Mouse (Mus musculus) forebrain, postnatal 0 days (tissue): ENCODE data around the gene Evi2b. TPM values are rescaled to one million over a fixed set of nuclear protein-coding genes. Genes with fewer than 3 reads are reported as not detected.

Experiments
- ATAC-seq: fragments of 200-750 bp; cut with Nextera tagmentation; 2 replicates; pipeline ENCODE4 v1.8.0; 2017; ENCODE audit warnings: mild to moderate bottlenecking, moderate library complexity
- DNase-seq: peaks from one replicate; pipeline ENCODE4 v3.0.0-alpha.2; 2015
- H3K27ac ChIP-seq: fragments of 300-500 bp; sonication (generic); 2 replicates; pipeline ENCODE4 v1.5.1; 2014; ENCODE audit warnings: low read depth, mild to moderate bottlenecking, antibody characterized with exemption, low read length, moderate library complexity, mixed read lengths
- H3K27me3 ChIP-seq: fragments of 300-500 bp; sonication (generic); 2 replicates; pipeline ENCODE4 v1.6.1; 2014; ENCODE audit warnings: mild to moderate bottlenecking, low read length, mixed read lengths; ENCODE audit not compliant: insufficient read depth
- H3K36me3 ChIP-seq: fragments of 300-500 bp; sonication (generic); 2 replicates; pipeline ENCODE4 v1.6.1; 2014; ENCODE audit warnings: mild to moderate bottlenecking, moderate library complexity; ENCODE audit not compliant: insufficient read depth
- H3K4me1 ChIP-seq: fragments of 300-500 bp; sonication (generic); 2 replicates; pipeline ENCODE4 v1.6.1; 2014; ENCODE audit warnings: antibody characterized with exemption; ENCODE audit not compliant: insufficient read depth
- H3K4me2 ChIP-seq: fragments of 300-500 bp; sonication (generic); 2 replicates; pipeline ENCODE4 v1.6.1; 2014; ENCODE audit warnings: low read depth, mild to moderate bottlenecking, moderate library complexity
- H3K4me3 ChIP-seq: fragments of 300-500 bp; sonication (generic); 2 replicates; pipeline ENCODE4 v1.5.1; 2014; ENCODE audit warnings: low read depth, low read length, mixed read lengths
- H3K9ac ChIP-seq: fragments of 300-500 bp; sonication (generic); 2 replicates; pipeline ENCODE4 v1.6.1; 2014; ENCODE audit warnings: mild to moderate bottlenecking
- H3K9me3 ChIP-seq: fragments of 300-500 bp; sonication (generic); 2 replicates; pipeline ENCODE4 v1.6.1; 2016; ENCODE audit warnings: low read length
- CTCF ChIP-seq: sonication (generic); IDR thresholded peaks from 2 replicates; pipeline ENCODE4 v1.5.1; 2016; ENCODE audit warnings: antibody characterized with exemption, control low read depth, low read depth
- WGBS: fragments of 180-500 bp; shearing (Covaris S2); extraction: QIAGEN DNeasy Blood & Tissue Kit; methylation state at CpG from one replicate; pipeline ENCODE4 v1.1.7; 2014; 5-methylcytosine and 5-hydroxymethylcytosine counted together
- polyA plus RNA-seq: library from polyadenylated mRNA; unstranded; fragments of >200 nt; fragmentation: Nextera tagmentation; extraction: Ambion mirVana; gene quantifications from 2 replicates; pipeline ENCODE4 v1.2.1, GENCODE M21; 2015
- total RNA-seq: library from RNA; depleted of rRNA; stranded (reverse); fragments of >200 nt; gene quantifications from 2 replicates; pipeline ENCODE4 v1.2.3, GENCODE M21; 2014

Evi2b gene
- total and polyA plus RNA-seq, 2 experiments from 2014 or later, result 0.24 to 0.38 TPM

GRCm38 (mm10) chr11:79504506-79504905, 19.1 kb downstream of the Evi2b start:
- Histone ChIP-seq H3K36me3 (no peaks in the 10 kb centered on the region), H3K9me3 (no peaks in the 10 kb centered on the region), H3K9ac (no peak overlapping the region), H3K4me3 (no peak overlapping the region), H3K27ac (0 out of 2 replicates have a peak overlapping the region, but pooled peaks have one; percentile 29), H3K27me3 (no peaks in the 10 kb centered on the region), H3K4me2 (no peak overlapping the region), H3K4me1 (peaks cover 3% of the 10 kb centered on the region; the same call in 1 of the 2 replicates)
- TF ChIP-seq CTCF, result no peak
- 43% methylated on average over 7 of the region's 7 CpGs for WGBS
- no peak for ATAC-seq
- no peak for DNase-seq

- peak; percentile 89 for ATAC-seq
- H3K4me3 ChIP-seq, result peak within 1 kb of the TSS; percentile 30
- H3K27me3 ChIP-seq, result no peaks in the 10 kb centered on the region
- peak within 1 kb of the TSS; percentile 39 for H3K4me2 ChIP-seq
- WGBS, result 13% methylated on average over 8 of the region's 8 CpGs
- DNase-seq, result peak; percentile 69
- H3K36me3 ChIP-seq, result no peaks in the 10 kb centered on the region
- H3K27ac ChIP-seq, result peak within 1 kb of the TSS; percentile 54
- H3K9me3 ChIP-seq, result no peaks in the 10 kb centered on the region
- TF ChIP-seq CTCF, result no peak
- H3K9ac ChIP-seq, result peak within 1 kb of the TSS; percentile 37; the same call in 1 of the 2 replicates
- H3K4me1 ChIP-seq, result peaks cover 3% of the 10 kb centered on the region; the same call in 1 of the 2 replicates
These were observed 19.7 kb downstream of the Evi2b start, which contains the start of gene Omg for GRCm38 (mm10) chr11:79503845-79504244. Omg (minus strand) TSS chr11:79504084.

DNA sequence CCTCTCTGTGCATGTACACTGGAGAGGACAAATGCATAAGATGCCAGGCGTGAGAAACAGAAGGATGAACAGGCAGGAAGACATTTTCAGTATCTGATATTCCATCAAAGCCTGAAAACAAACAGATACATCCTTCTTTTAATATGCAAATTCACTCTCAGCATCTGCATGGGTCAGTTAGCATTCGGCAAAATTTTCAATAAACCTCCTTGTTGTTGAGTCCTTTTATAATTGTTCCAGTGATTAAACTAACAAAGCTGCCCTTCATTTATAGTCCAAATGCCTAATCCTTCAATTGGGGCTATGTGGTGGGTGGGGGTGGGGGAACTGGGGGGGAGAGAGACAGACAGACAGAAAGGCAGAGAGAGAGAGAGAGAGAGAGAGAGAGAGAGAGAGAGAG, 20.6 kb downstream of the Evi2b start:
- TF ChIP-seq CTCF, result no peak
- peak overlapping the region; percentile 3 for H3K4me3 ChIP-seq
- no peaks in the 10 kb centered on the region for H3K27me3 ChIP-seq
- no peaks in the 10 kb centered on the region for H3K36me3 ChIP-seq
- H3K4me2 ChIP-seq, result peak overlapping the region; percentile 26
- no peak overlapping the region; the same call in 1 of the 2 replicates for H3K27ac ChIP-seq
- WGBS, result 13% methylated on average over 2 of the region's 2 CpGs
- no peak for DNase-seq
- peak overlapping the region; percentile 34; the same call in 1 of the 2 replicates for H3K9ac ChIP-seq
- H3K4me1 ChIP-seq, result peaks cover 3% of the 10 kb centered on the region; the same call in 1 of the 2 replicates
- no peaks in the 10 kb centered on the region for H3K9me3 ChIP-seq
- no peak for ATAC-seq

GRCm38 (mm10) chr11:79494976-79495800, 28.4 kb downstream of the Evi2b start:
- H3K27ac ChIP-seq, result peak overlapping the region; percentile 50; the same call in 1 of the 2 replicates
- WGBS, result 37% methylated on average over 10 of the region's 10 CpGs
- H3K4me3 ChIP-seq, result no peak overlapping the region
- H3K4me2 ChIP-seq, result no peak overlapping the region
- H3K36me3 ChIP-seq, result no peaks in the 10 kb centered on the region
- DNase-seq (peak; percentile 32), ATAC-seq (peak; percentile 50; the same call in 1 of the 2 replicates)
- no peak overlapping the region for H3K9ac ChIP-seq
- no peaks in the 10 kb centered on the region for H3K4me1 ChIP-seq
- H3K9me3 ChIP-seq, result no peaks in the 10 kb centered on the region
- no peaks in the 10 kb centered on the region for H3K27me3 ChIP-seq
- TF ChIP-seq CTCF, result no peak

DNA sequence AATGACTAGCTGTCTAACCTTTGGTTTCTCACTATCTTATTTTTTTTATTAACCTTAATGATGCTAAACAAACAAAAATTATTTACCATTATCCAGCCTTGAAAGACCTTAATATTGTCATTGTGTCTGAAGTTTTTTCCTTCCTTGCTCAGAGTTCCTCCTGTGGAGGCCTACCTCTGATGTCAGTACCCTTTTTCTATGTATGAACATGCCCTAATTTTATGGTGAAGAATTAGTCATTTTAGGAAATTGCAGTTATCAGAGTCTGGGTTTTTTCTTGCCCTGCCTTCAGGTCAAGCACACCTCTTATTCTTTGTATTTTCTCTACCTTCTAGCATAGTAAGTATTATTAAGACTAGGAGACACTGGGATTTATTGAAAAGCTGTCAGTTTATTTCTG, 38.8 kb downstream of the Evi2b start:
- Histone ChIP-seq H3K4me1 (no peaks in the 10 kb centered on the region), H3K9ac (no peak overlapping the region), H3K27me3 (no peaks in the 10 kb centered on the region), H3K27ac (no peak overlapping the region), H3K9me3 (no peaks in the 10 kb centered on the region), H3K4me2 (no peak overlapping the region), H3K4me3 (no peak overlapping the region), H3K36me3 (peaks cover 12% of the 10 kb centered on the region; the same call in 1 of the 2 replicates)
- ATAC-seq (no peak), DNase-seq (no peak)
- TF ChIP-seq CTCF, result no peak

- no peaks in the 10 kb centered on the region for H3K9me3 ChIP-seq
- H3K4me2 ChIP-seq, result no peak overlapping the region
- TF ChIP-seq CTCF, result no peak
- no peak for ATAC-seq
- H3K4me1 ChIP-seq, result no peaks in the 10 kb centered on the region
- peaks cover 7% of the 10 kb centered on the region; the same call in 1 of the 2 replicates for H3K36me3 ChIP-seq
- H3K4me3 ChIP-seq, result no peak overlapping the region
- no peak overlapping the region for H3K27ac ChIP-seq
- no peaks in the 10 kb centered on the region for H3K27me3 ChIP-seq
- 87% methylated on average over 7 of the region's 7 CpGs for WGBS
- no peak overlapping the region for H3K9ac ChIP-seq
- DNase-seq, result no peak
These were observed 39.6 kb downstream of the Evi2b start for GRCm38 (mm10) chr11:79483876-79484528.

- Histone ChIP-seq H3K9me3 (no peaks in the 10 kb centered on the region), H3K4me1 (no peaks in the 10 kb centered on the region), H3K4me2 (no peak overlapping the region), H3K27ac (no peak overlapping the region), H3K36me3 (peaks cover 7% of the 10 kb centered on the region; the same call in 1 of the 2 replicates), H3K4me3 (no peak overlapping the region), H3K27me3 (no peaks in the 10 kb centered on the region), H3K9ac (no peak overlapping the region)
- TF ChIP-seq CTCF, result no peak
- ATAC-seq (no peak), DNase-seq (no peak)
- WGBS, result 81% methylated on average over 6 of the region's 6 CpGs
These were observed 40.2 kb downstream of the Evi2b start for GRCm38 (mm10) chr11:79483392-79483791.
